Mouse (Mus musculus) liver, adult 2 months (tissue): ENCODE data around the gene Ntn5.

Experiments
- CTCF ChIP-seq: fragments of 200-500 bp; IDR thresholded peaks from 2 replicates; pipeline ENCODE4 v1.5.1; 2011; ENCODE audit warnings: low read depth, low read length, control low read depth
- POLR2A ChIP-seq: fragments of 200-500 bp; IDR thresholded peaks from 2 replicates; pipeline ENCODE4 v1.6.1; 2011; ENCODE audit warnings: low read length, control low read depth; ENCODE audit not compliant: insufficient read depth; ENCODE audit errors: extremely low read depth

DNA sequence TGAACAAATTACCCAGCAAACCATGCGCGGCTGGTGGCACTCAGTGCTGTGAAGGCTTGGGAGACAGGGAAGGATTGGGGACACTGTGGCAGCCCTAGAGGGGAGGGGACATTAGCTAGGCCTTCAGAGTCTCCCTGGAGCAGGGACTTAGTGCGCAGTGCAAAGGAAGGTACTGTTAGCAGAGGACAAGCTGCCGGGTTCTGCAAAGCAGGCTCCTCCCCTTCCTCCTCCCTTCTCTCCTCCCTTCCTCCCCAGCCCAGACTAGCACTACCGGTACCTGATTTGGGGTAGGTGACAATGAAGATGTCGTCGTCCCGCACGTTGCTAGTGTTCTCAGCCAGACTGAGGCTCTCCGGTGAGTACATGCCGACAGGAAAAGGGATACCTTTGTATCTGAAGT, 58.0 kb downstream of the Ntn5 start:
- TF ChIP-seq CTCF (no peak), POLR2A (no peak)
